Comparison of ENCODE assay signal across 7 mouse cellular contexts in genomic region chr9:58275797-58276196, GRCm38 (mm10). TPM values are rescaled to one million over a fixed set of nuclear protein-coding genes. Genes with fewer than 3 reads are reported as not detected.
DNase-seq lines count a peak whose midpoint lies in the region; ATAC-seq and TF ChIP-seq lines count a peak whose summit lies in the region.

No protein-coding gene starts in this region.

- no peak overlapping the region for H3K9ac ChIP-seq in lung, embryonic 15.5 days

- no peak for ATAC-seq in lung, embryonic 15.5 days (ENCODE audit: borderline replicate concordance, extremely low read depth, low FRiP score, low TSS enrichment)
- ATAC-seq in activated CD4-positive, CD25-positive, alpha-beta regulatory T cell, adult 4 months: peak; percentile 5
- peak; percentile 20 for ATAC-seq in inflammation-experienced regulatory T-cells, adult 6 months

- no peak for TF ChIP-seq POLR2A in olfactory bulb, adult 2 months (IDR thresholded peaks at IDR 0.05; ENCODE audit: insufficient read depth, low read depth, low read length)

- H3K36me3 ChIP-seq in lung, embryonic 15.5 days: no peaks in the 10 kb centered on the region
- H3K36me3 ChIP-seq in midbrain, embryonic 10.5 days: no peaks in the 10 kb centered on the region

- WGBS in lung, embryonic 15.5 days: 62% methylated on average over 3 of the region's 3 CpGs
- WGBS in olfactory bulb, adult 2 months: 90% methylated on average over 3 of the region's 3 CpGs
- 88% methylated on average over 3 of the region's 3 CpGs for WGBS in midbrain, embryonic 10.5 days

- H3K27ac ChIP-seq in lung, embryonic 15.5 days: peak overlapping the region; percentile 82
- peak overlapping the region; percentile 53 for H3K27ac ChIP-seq in olfactory bulb, adult 2 months (ENCODE audit: insufficient read depth, low read depth, low read length)
- no peak overlapping the region for H3K27ac ChIP-seq in midbrain, embryonic 10.5 days (replicated peaks)

- no peak for DNase-seq in lung, postnatal 14 days
- DNase-seq in midbrain, embryonic 10.5 days (ENCODE audit: low spot score): no peak
- no peak for DNase-seq in adrenal gland, postnatal 36 days

- no peaks in the 10 kb centered on the region for H3K27me3 ChIP-seq in lung, embryonic 15.5 days
- no peaks in the 10 kb centered on the region for H3K27me3 ChIP-seq in midbrain, embryonic 10.5 days (ENCODE audit: low read depth, poor library complexity, severe bottlenecking)

- TF ChIP-seq CTCF in olfactory bulb, adult 2 months (IDR thresholded peaks at IDR 0.05; ENCODE audit: insufficient read depth, low read depth, low read length): no peak

- no peak overlapping the region for H3K4me3 ChIP-seq in lung, embryonic 15.5 days
- H3K4me3 ChIP-seq in olfactory bulb, adult 2 months (ENCODE audit: insufficient read depth, low read depth, low read length): no peak overlapping the region
- no peak overlapping the region for H3K4me3 ChIP-seq in midbrain, embryonic 10.5 days

- H3K9me3 ChIP-seq in lung, embryonic 15.5 days: no peaks in the 10 kb centered on the region
- no peaks in the 10 kb centered on the region for H3K9me3 ChIP-seq in midbrain, embryonic 10.5 days (replicated peaks)

- H3K4me2 ChIP-seq in lung, embryonic 15.5 days: peak overlapping the region; percentile 29

- H3K4me1 ChIP-seq in lung, embryonic 15.5 days: peaks cover 28% of the 10 kb centered on the region
- H3K4me1 ChIP-seq in olfactory bulb, adult 2 months (ENCODE audit: control insufficient read depth, insufficient read depth, low read length): peaks cover 19% of the 10 kb centered on the region
- H3K4me1 ChIP-seq in midbrain, embryonic 10.5 days: peaks cover 19% of the 10 kb centered on the region

RNA-seq across cellular contexts. Expression of gene Stoml1, which starts 22.8 kb away (rescaled TPM):
- polyA plus RNA-seq in lung, embryonic 15.5 days (2015; fragmentation: Nextera tagmentation; extraction: Ambion mirVana): 30.1 and 30.3 TPM in 2 replicates
- 10 to 100 TPM; 21.1 to 23.9 TPM for polyA plus RNA-seq in activated CD4-positive, CD25-positive, alpha-beta regulatory T cell, adult 4 months (2017; shearing (Covaris generic))
- polyA plus RNA-seq in inflammation-experienced regulatory T-cells, adult 6 months (2017; shearing (Covaris generic)): 10 to 100 TPM; 11.9 to 42.4 (median 32.1) TPM
- polyA plus RNA-seq in olfactory bulb, adult 2 months (2012; ENCODE audit: insufficient read depth, insufficient read length, low replicate concordance, missing spikeins): not detected in 2 replicates
- 32.2 and 39.9 TPM in 2 replicates for polyA plus RNA-seq in midbrain, embryonic 10.5 days (2016; fragmentation: Nextera tagmentation; extraction: Ambion mirVana)
- 10 to 100 TPM; 15.7 to 19.2 TPM for total RNA-seq in adrenal gland, postnatal 36 days (2021)

RNA-seq across cellular contexts. Expression of gene Pml, which starts 26.2 kb away (rescaled TPM):
- polyA plus RNA-seq in lung, embryonic 15.5 days (2015; fragmentation: Nextera tagmentation; extraction: Ambion mirVana): 19.6 and 20.2 TPM in 2 replicates
- polyA plus RNA-seq in activated CD4-positive, CD25-positive, alpha-beta regulatory T cell, adult 4 months (2017; shearing (Covaris generic)): 10 to 100 TPM; 33.7 to 49.3 TPM
- polyA plus RNA-seq in inflammation-experienced regulatory T-cells, adult 6 months (2017; shearing (Covaris generic)): 10 to 100 TPM; 40.6 to 53.9 (median 40.9) TPM
- not detected in 2 replicates for polyA plus RNA-seq in olfactory bulb, adult 2 months (2012; ENCODE audit: insufficient read depth, insufficient read length, low replicate concordance, missing spikeins)
- 13.4 and 14.1 TPM in 2 replicates for polyA plus RNA-seq in midbrain, embryonic 10.5 days (2016; fragmentation: Nextera tagmentation; extraction: Ambion mirVana)
- total RNA-seq in adrenal gland, postnatal 36 days (2021): 10 to 100 TPM; 22.4 to 24.2 TPM

RNA-seq across cellular contexts. Expression of gene Loxl1, which starts 37.2 kb away (rescaled TPM):
- 48.4 and 49.4 TPM in 2 replicates for polyA plus RNA-seq in lung, embryonic 15.5 days (2015; fragmentation: Nextera tagmentation; extraction: Ambion mirVana)
- polyA plus RNA-seq in activated CD4-positive, CD25-positive, alpha-beta regulatory T cell, adult 4 months (2017; shearing (Covaris generic)): not detected
- not detected for polyA plus RNA-seq in inflammation-experienced regulatory T-cells, adult 6 months (2017; shearing (Covaris generic))
- polyA plus RNA-seq in olfactory bulb, adult 2 months (2012; ENCODE audit: insufficient read depth, insufficient read length, low replicate concordance, missing spikeins): not detected in 2 replicates
- 6.9 and 10.9 TPM in 2 replicates for polyA plus RNA-seq in midbrain, embryonic 10.5 days (2016; fragmentation: Nextera tagmentation; extraction: Ambion mirVana)
- 10 to 100 TPM; 22.9 to 33.9 TPM for total RNA-seq in adrenal gland, postnatal 36 days (2021)

Comparison
In these comparisons a context has a peak if more than half of its experiments do, and no peak if none do; other contexts are left out.
1. RNA of gene Stoml1, which starts 22.8 kb away (polyA plus RNA-seq): 32.2 to 39.9 TPM in midbrain, embryonic 10.5 days, 11.9 to 42.4 TPM in inflammation-experienced regulatory T-cells, adult 6 months, 30.1 to 30.3 TPM in lung, embryonic 15.5 days and 21.1 to 23.9 TPM in activated CD4-positive, CD25-positive, alpha-beta regulatory T cell, adult 4 months; not detected in olfactory bulb, adult 2 months; every median in the first group is over 10 times any median in the second.